Mouse (Mus musculus) MEL (cell line): ENCODE data around the gene Kdm4a.

Experiments used
- BHLHE40 ChIP-seq: IDR thresholded peaks from 2 replicates; pipeline ENCODE4 v1.6.1; 2012; ENCODE audit warnings: low read depth, mild to moderate bottlenecking, inconsistent platforms, low read length, improper control_type of control experiment, borderline replicate concordance
- CTCF ChIP-seq, 3 experiments: IDR thresholded peaks in 2 of 3; conservative IDR thresholded peaks in 1 of 3; 2 replicates each; pipeline ENCODE4 v1.5.1; 2011 to 2012; ENCODE audit warnings: low read length in 3 of 3, low read depth in 2 of 3, mild to moderate bottlenecking in 2 of 3, improper control_type of control experiment in 1 of 3, inconsistent platforms in 1 of 3, mixed read lengths in 1 of 3, moderate library complexity in 1 of 3; ENCODE audit not compliant: control insufficient read depth in 1 of 3, insufficient read depth in 1 of 3, poor library complexity in 1 of 3, severe bottlenecking in 1 of 3
- ELF1 ChIP-seq: IDR thresholded peaks from 2 replicates; pipeline ENCODE4 v1.6.1; 2014; ENCODE audit warnings: low read depth, mild to moderate bottlenecking, inconsistent platforms, low read length, improper control_type of control experiment, moderate library complexity
- ETS1 ChIP-seq: IDR thresholded peaks from 2 replicates; pipeline ENCODE4 v1.6.1; 2012; ENCODE audit warnings: low read depth, mild to moderate bottlenecking, inconsistent platforms, low read length, improper control_type of control experiment, moderate library complexity
- GATA1 ChIP-seq: IDR thresholded peaks from 2 replicates; pipeline ENCODE4 v1.6.1; 2011; ENCODE audit warnings: low read depth, low read length, improper control_type of control experiment
- MEF2A ChIP-seq: IDR thresholded peaks from 2 replicates; pipeline ENCODE4 v1.6.1; 2014; ENCODE audit warnings: low read depth, mild to moderate bottlenecking, inconsistent platforms, low read length, improper control_type of control experiment; ENCODE audit not compliant: poor library complexity, insufficient replicate concordance, severe bottlenecking; ENCODE audit errors: extremely low read depth
- NELFE ChIP-seq: IDR thresholded peaks from 2 replicates; pipeline ENCODE4 v1.6.1; 2011; ENCODE audit warnings: low read depth, low read length, improper control_type of control experiment
- POLR2A ChIP-seq, 2 experiments: IDR thresholded peaks; 2 replicates each; pipeline ENCODE4 v1.6.1; 2011 to 2012; ENCODE audit warnings: low read length in 2 of 2, mild to moderate bottlenecking in 2 of 2, control low read depth in 1 of 2, improper control_type of control experiment in 1 of 2, low read depth in 1 of 2, moderate library complexity in 1 of 2; ENCODE audit not compliant: control insufficient read depth in 1 of 2, insufficient read depth in 1 of 2, poor library complexity in 1 of 2
- TCF12 ChIP-seq: IDR thresholded peaks from 2 replicates; pipeline ENCODE4 v1.6.1; 2014; ENCODE audit warnings: low read depth, mild to moderate bottlenecking, inconsistent platforms, low read length, improper control_type of control experiment, moderate library complexity
- ZC3H11A ChIP-seq: IDR thresholded peaks from 2 replicates; pipeline ENCODE4 v1.6.1; 2012; ENCODE audit warnings: low read depth, mild to moderate bottlenecking, inconsistent platforms, low read length, improper control_type of control experiment
- ZNF384 ChIP-seq: IDR thresholded peaks from 2 replicates; pipeline ENCODE4 v1.6.1; 2012; ENCODE audit warnings: low read depth, mild to moderate bottlenecking, inconsistent platforms, low read length, improper control_type of control experiment

DNA sequence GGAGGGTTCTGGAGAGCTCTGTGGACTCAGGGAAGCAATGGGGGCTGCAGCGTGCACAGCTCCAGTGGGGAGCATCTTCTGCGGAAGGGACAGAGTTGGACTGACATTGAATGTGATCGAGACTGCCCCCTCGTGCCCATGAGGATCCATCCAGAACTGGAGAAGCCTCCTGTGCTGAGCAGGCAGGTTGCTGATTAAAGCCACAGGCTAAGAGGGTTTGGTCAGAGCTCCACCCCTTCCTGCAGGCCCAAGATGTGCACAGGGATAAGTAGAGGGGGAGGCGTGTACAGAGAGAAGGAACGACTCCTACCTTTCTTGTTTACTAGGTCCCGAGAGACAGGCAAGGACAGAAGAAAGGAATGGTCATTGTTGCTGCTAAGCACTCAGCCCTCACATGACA, 41.4 kb upstream of the Kdm4a start:
- TF ChIP-seq TCF12 (no peak), CTCF (IDR thresholded peaks at IDR 0.05 in 2 of 3, conservative IDR thresholded peaks at IDR 0.05 in 1 of 3; ENCODE audit: control insufficient read depth in 1 of 3, insufficient read depth in 1 of 3, low read depth in 2 of 3, low read length in 3 of 3, poor library complexity in 1 of 3, severe bottlenecking in 1 of 3) (peak in 2 of 3 experiments; percentile 37 to 57; a peak in 3 of 6 replicates), POLR2A (IDR thresholded peaks at IDR 0.05; ENCODE audit: control insufficient read depth in 1 of 2, insufficient read depth in 1 of 2, low read depth in 1 of 2, low read length in 2 of 2, poor library complexity in 1 of 2) (no peak), ETS1 (no peak), ELF1 (no peak), ZC3H11A (no peak), MEF2A (no peak), BHLHE40 (no peak), NELFE (no peak), ZNF384 (no peak), GATA1 (0 out of 2 replicates have a peak, but pooled peaks have one; percentile 12)
